Mouse (Mus musculus) lung, embryonic 14.5 days (tissue): ENCODE results near the gene Bpifc. TPM values are rescaled to one million over a fixed set of nuclear protein-coding genes. Genes with fewer than 3 reads are reported as not detected.

ENCODE experiments used
- ATAC-seq: fragments of 200-750 bp; cut with Nextera tagmentation; 2 replicates; pipeline ENCODE4 v1.8.0; 2017; ENCODE audit warnings: mild to moderate bottlenecking, moderate TSS enrichment, moderate library complexity; ENCODE audit not compliant: insufficient read depth
- DNase-seq: peaks from one replicate; pipeline ENCODE4 v3.0.0-alpha.2; 2015
- H3K27ac ChIP-seq: fragments of 300-500 bp; sonication (generic); 2 replicates; pipeline ENCODE4 v1.5.1; 2014; ENCODE audit warnings: low read depth, mild to moderate bottlenecking, moderate library complexity
- H3K27me3 ChIP-seq: fragments of 300-500 bp; sonication (generic); 2 replicates; pipeline ENCODE4 v1.6.1; 2014; ENCODE audit warnings: low read length, control low read depth; ENCODE audit not compliant: insufficient read depth
- H3K36me3 ChIP-seq: fragments of 300-500 bp; sonication (generic); 2 replicates; pipeline ENCODE4 v1.6.1; 2014; ENCODE audit warnings: control low read depth; ENCODE audit not compliant: insufficient read depth
- H3K4me1 ChIP-seq: fragments of 300-500 bp; sonication (generic); 2 replicates; pipeline ENCODE4 v1.6.1; 2014; ENCODE audit warnings: antibody characterized with exemption, control low read depth; ENCODE audit not compliant: insufficient read depth
- H3K4me2 ChIP-seq: fragments of 300-500 bp; sonication (generic); 2 replicates; pipeline ENCODE4 v1.6.1; 2014; ENCODE audit warnings: mild to moderate bottlenecking
- H3K4me3 ChIP-seq: fragments of 300-500 bp; sonication (generic); 2 replicates; pipeline ENCODE4 v1.5.1; 2014; ENCODE audit warnings: low read depth, low read length
- H3K9ac ChIP-seq: fragments of 300-500 bp; sonication (generic); 2 replicates; pipeline ENCODE4 v1.6.1; 2014
- H3K9me3 ChIP-seq: fragments of 300-500 bp; sonication (generic); 2 replicates; pipeline ENCODE4 v1.6.1; 2016; ENCODE audit warnings: low read depth, low read length, control low read depth
- CTCF ChIP-seq: IDR thresholded peaks from 2 replicates; pipeline ENCODE4 v1.5.1; 2016; ENCODE audit warnings: antibody characterized with exemption, low read depth
- WGBS: fragments of 180-500 bp; shearing (Covaris S2); extraction: QIAGEN DNeasy Blood & Tissue Kit; methylation state at CpG from one replicate; pipeline ENCODE4 v1.1.7; 2014; 5-methylcytosine and 5-hydroxymethylcytosine counted together
- polyA plus RNA-seq: library from polyadenylated mRNA; unstranded; fragments of >200 nt; fragmentation: Nextera tagmentation; extraction: Ambion mirVana; gene quantifications from 2 replicates; pipeline ENCODE4 v1.2.1, GENCODE M21; 2014

Gene Bpifc
- polyA plus RNA-seq, 1 experiment from 2014 or later = 0.08 TPM

DNA sequence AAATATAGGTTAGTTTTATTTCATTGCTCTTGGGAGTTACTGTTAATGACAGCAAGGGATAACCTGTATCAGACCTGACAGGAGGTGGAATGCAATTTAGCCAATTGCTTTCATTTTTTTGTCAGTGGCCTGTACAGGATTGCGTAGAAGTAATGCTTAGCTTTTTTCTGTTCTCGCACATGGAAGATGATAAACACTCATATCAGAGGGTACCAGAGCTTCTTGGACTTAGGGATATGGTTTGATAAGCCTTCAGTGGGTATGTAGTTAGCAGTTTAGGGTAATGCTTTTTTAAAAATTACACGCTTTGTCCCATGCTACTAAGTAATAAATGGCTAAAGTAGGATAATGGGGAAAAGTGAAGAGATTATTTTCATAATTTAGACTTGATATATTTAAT, 14.7 kb upstream of the Bpifc start:
- ATAC-seq (no peak), DNase-seq (no peak)
- no peaks in the 10 kb centered on the region for H3K9me3 ChIP-seq
- H3K4me3 ChIP-seq = no peak overlapping the region
- peaks cover 14% of the 10 kb centered on the region; the same call in 1 of the 2 replicates for H3K36me3 ChIP-seq
- H3K4me1 ChIP-seq = peaks cover 4% of the 10 kb centered on the region; the same call in 1 of the 2 replicates
- H3K27ac ChIP-seq = no peak overlapping the region
- no peak for TF ChIP-seq CTCF
- H3K4me2 ChIP-seq = no peak overlapping the region
- H3K9ac ChIP-seq = no peak overlapping the region
- 85% methylated on average over 3 of the region's 3 CpGs for WGBS
- no peaks in the 10 kb centered on the region for H3K27me3 ChIP-seq

DNA sequence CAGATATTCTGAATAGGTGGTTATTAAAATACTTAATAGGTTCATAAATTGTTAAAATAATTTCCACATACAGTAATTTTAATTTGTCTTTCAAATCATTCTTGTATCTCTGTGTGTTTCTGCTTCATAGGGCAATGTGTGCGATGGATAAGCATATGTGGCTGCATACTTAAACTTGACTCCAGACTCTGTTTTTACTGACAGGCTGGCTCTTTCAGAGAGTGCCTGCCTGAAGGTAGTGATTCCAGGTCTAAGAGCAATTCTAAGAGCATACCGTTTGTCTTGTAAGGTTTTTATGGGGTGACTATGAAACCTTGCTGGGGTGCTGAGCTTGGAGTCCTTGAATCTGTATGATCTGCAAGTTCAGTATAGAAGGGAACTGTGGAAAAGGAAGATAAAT, 14.2 kb upstream of the Bpifc start:
- ATAC-seq = no peak
- peaks cover 4% of the 10 kb centered on the region; the same call in 1 of the 2 replicates for H3K4me1 ChIP-seq
- no peak overlapping the region for H3K4me3 ChIP-seq
- no peaks in the 10 kb centered on the region for H3K27me3 ChIP-seq
- no peak for TF ChIP-seq CTCF
- DNase-seq = no peak
- H3K9ac ChIP-seq = no peak overlapping the region
- no peaks in the 10 kb centered on the region for H3K9me3 ChIP-seq
- H3K36me3 ChIP-seq = peaks cover 9% of the 10 kb centered on the region; the same call in 1 of the 2 replicates
- no peak overlapping the region for H3K4me2 ChIP-seq
- no peak overlapping the region for H3K27ac ChIP-seq
- whole genome bisulfite sequencing = 88% methylated on average over 2 of the region's 2 CpGs

DNA sequence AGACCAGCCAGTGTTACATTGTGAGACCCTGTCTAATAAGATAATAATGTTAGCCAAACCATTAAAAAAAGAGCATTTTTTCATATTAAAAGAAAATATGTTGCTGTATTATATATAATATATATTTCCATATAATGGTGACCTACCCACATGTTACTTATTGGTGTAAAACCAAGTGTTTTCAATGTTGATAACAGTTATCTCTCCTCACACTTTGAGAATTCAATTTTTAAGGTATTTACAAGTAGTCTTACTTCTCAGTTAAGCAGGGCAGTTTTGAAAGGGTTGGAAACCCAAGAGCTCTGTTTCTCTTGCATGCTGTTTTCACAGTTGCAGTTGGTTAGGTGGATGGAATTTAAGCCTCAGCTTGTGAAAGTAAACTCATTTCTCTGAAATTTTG, 11.5 kb upstream of the Bpifc start:
- DNase-seq = no peak
- no peaks in the 10 kb centered on the region for H3K27me3 ChIP-seq
- H3K4me2 ChIP-seq = peak overlapping the region; percentile 79
- no peak for TF ChIP-seq CTCF
- no peaks in the 10 kb centered on the region for H3K9me3 ChIP-seq
- H3K36me3 ChIP-seq = no peaks in the 10 kb centered on the region
- H3K27ac ChIP-seq = no peak overlapping the region
- H3K9ac ChIP-seq = no peak overlapping the region
- H3K4me1 ChIP-seq = peaks cover 4% of the 10 kb centered on the region; the same call in 1 of the 2 replicates
- no peak for ATAC-seq
- peak overlapping the region; percentile 88; the same call in 1 of the 2 replicates for H3K4me3 ChIP-seq

DNA sequence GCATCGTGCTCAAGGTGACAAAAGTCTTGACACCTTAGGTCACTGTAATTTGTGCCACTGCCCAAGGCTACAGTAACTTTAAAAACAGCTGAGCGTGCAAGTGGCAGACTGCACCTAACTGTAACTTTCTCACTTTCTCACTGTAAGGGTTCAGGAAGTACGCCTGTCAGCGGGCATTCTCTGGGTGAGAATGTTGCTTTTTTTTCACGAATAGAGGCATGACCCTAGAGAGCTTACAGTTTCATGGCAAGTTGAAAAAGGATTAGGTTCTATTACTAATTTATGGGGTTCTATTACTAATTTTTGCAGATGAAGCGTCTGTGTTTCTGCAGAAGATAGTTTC, 10.8 kb upstream of the Bpifc start:
- peak overlapping the region; percentile 91 for H3K27ac ChIP-seq
- ATAC-seq = peak; percentile 21; the same call in 1 of the 2 replicates

DNA sequence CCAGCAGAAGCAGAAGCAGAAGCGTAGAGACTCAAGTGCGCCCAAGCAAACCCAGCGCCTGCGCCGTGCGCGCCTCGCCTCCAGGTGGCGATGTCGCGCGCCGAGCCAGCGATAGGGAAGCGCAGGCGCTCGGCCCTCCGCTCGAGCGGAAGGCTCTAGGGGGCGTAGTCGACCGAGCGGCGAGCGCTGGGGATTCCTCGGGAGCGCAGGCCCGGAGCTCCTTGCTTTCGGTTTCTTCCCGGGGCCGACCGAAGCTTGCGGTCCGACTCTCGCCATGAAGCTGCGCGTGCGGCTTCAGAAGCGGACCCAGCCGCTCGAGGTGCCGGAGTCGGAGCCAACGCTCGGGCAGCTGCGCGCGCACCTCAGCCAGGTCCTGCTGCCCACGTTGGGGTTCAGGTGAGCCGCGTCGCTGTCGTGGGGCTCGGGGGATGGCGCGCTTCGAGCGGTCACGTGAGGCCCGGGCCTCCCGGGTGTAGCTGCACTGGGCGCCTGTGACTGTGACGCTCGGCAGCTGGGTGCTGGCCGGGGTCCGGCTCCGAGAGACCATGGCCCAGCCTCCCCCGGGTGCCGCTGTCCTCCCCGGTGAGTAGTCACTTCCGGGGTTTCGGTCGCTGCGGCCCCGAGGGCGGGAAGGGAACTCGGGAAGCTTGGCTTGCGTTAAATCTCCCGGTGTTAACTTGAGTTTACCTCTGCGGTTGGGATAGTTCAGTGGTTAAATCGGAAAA, 10.2 kb upstream of the Bpifc start, which contains the start of gene Fbxo7:
Gene Fbxo7 (plus strand): TSS at position 224 of the 725 bp plus-strand sequence.
- Histone ChIP-seq H3K9ac (peak within 1 kb of the TSS; percentile 85), H3K4me2 (peak within 1 kb of the TSS; percentile 79), H3K27ac (peak within 1 kb of the TSS; percentile 91), H3K4me3 (peak within 1 kb of the TSS; percentile 88), H3K4me1 (peaks cover 4% of the 10 kb centered on the region; the same call in 1 of the 2 replicates), H3K9me3 (no peaks in the 10 kb centered on the region), H3K36me3 (no peaks in the 10 kb centered on the region), H3K27me3 (no peaks in the 10 kb centered on the region)
- DNase-seq (peak; percentile 97), ATAC-seq (peak; percentile 96)
- peak; percentile 88 for TF ChIP-seq CTCF
- under 1% methylated on average over 82 of the region's 82 CpGs for WGBS

More for the DNA sequence above, 10.8 kb upstream of the Bpifc start:
- H3K4me2 ChIP-seq = peak overlapping the region; percentile 79
- H3K27me3 ChIP-seq = no peaks in the 10 kb centered on the region
- no peaks in the 10 kb centered on the region for H3K9me3 ChIP-seq
- WGBS = 2% methylated on average over 6 of the region's 6 CpGs
- TF ChIP-seq CTCF = no peak
- H3K4me1 ChIP-seq = peaks cover 4% of the 10 kb centered on the region; the same call in 1 of the 2 replicates
- H3K9ac ChIP-seq = peak overlapping the region; percentile 85
- no peaks in the 10 kb centered on the region for H3K36me3 ChIP-seq
- H3K4me3 ChIP-seq = peak overlapping the region; percentile 88
- no peak for DNase-seq

DNA sequence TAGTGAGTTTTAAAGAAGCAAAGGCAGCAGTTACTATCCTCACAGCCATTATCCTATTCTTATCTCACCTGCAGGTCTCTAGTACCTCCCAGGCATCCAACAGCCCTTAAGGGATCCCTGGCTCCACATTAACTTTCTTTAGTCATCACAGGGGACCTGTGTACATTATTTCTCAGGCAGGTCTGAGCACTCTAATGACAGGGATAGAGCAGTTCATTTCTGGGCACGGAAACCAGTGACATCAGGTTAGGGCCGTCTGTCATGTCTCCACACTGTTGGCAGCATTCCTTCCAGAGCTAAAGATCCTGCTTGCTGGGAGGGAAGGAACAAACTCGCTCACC, 9.7 kb upstream of the Bpifc start:
- no peak for TF ChIP-seq CTCF
- H3K9me3 ChIP-seq = no peaks in the 10 kb centered on the region
- WGBS = 0% methylated on average over 3 of the region's 3 CpGs
- no peaks in the 10 kb centered on the region for H3K36me3 ChIP-seq
- ATAC-seq (no peak; the same call in 1 of the 2 replicates), DNase-seq (no peak)
- peaks cover 4% of the 10 kb centered on the region; the same call in 1 of the 2 replicates for H3K4me1 ChIP-seq
- peak overlapping the region; percentile 79 for H3K4me2 ChIP-seq
- H3K4me3 ChIP-seq = peak overlapping the region; percentile 88
- peak overlapping the region; percentile 85; the same call in 1 of the 2 replicates for H3K9ac ChIP-seq
- H3K27ac ChIP-seq = no peak overlapping the region
- no peaks in the 10 kb centered on the region for H3K27me3 ChIP-seq

DNA sequence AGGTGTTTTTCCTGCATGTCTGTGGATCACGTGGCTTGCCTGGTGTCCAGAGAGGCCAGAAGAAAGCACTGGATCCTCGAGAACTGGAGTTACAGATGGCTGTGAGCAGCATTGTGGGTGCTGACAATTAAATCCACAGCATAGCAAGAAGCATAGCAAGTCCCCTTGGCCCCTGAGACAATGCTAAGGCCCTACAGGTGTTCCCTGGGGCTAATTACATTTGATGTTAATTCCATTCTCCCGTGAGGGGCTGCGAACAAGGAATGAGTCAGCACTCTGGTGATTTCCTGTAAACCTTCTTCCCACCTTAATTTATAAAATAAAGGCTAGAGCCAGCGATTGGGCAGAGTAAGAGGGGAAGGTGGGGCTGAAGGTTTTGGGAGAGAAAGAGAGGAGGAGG, 7.1 kb upstream of the Bpifc start:
- no peak for ATAC-seq
- no peaks in the 10 kb centered on the region for H3K36me3 ChIP-seq
- no peaks in the 10 kb centered on the region for H3K9me3 ChIP-seq
- no peak for TF ChIP-seq CTCF
- peaks cover 3% of the 10 kb centered on the region; the same call in 1 of the 2 replicates for H3K4me1 ChIP-seq
- no peaks in the 10 kb centered on the region for H3K27me3 ChIP-seq
- H3K4me3 ChIP-seq = no peak overlapping the region
- H3K4me2 ChIP-seq = no peak overlapping the region
- no peak for DNase-seq
- no peak overlapping the region for H3K27ac ChIP-seq
- WGBS = 38% methylated on average over 5 of the region's 5 CpGs
- H3K9ac ChIP-seq = no peak overlapping the region
